Mouse (Mus musculus): ENCODE measurements around the gene BC017158. TPM values are rescaled to one million over a fixed set of nuclear protein-coding genes. Genes with fewer than 3 reads are reported as not detected.

BC017158 gene
- polyA plus RNA-seq, 1 experiment from 2014 or later, result 23.8 TPM

DNA sequence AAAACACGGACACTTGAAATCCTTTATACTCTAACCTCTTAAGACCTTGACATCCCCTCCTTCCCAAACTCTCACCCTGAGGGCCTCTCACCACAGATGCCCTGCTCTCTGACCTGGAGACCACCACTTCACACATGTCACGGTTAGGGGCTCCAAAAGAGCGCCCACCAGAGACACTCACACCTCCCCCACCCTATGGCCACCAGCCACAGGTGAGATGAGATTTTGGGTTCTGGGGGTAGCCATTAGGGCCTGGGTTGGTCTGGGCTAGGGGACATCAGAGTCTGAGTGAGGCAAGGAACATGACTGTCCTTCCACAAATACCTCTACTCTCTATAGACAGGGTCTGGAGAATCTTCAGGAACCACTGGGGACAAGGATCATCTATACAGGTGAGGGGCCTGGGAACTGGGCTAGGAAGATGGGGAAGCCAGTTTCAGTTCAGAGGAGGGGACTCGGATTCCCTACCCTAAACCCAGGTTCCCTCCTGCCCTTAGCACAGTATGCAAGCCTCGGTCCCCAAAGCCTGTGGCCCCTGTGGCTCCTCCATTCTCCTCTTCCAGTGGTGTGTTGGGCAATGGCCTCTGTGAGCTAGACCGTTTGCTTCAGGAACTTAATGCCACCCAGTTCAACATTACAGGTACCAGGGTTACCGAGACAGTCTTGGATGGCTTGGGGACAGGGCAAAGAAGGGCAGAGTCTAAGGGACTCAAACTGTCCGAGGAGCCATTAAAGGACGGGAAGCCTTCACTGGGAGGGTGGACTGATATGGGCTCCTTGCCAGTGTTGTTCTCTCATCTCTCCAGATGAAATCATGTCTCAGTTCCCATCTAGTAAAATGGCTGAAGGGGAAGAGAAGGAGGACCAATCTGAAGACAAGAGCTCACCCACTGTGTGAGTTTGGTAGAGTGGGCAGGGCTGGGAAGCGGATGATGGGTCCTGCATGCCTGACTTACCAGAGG, 49.6 kb downstream of the BC017158 start:
- Histone ChIP-seq H3K9ac (ENCODE audit: low read length) (no peak overlapping the region), H3K36me3 (ENCODE audit: control insufficient read depth, insufficient read depth, low read length) (peaks cover 3% of the 10 kb centered on the region; the same call in 1 of the 2 replicates), H3K4me3 (ENCODE audit: low read depth, low read length) (no peak overlapping the region), H3K27me3 (ENCODE audit: control insufficient read depth, insufficient read depth, low read length) (peaks cover 6% of the 10 kb centered on the region), H3K27ac (ENCODE audit: low read depth, low read length) (no peak overlapping the region), H3K9me3 (ENCODE audit: control insufficient read depth, low read length) (no peaks in the 10 kb centered on the region), H3K4me1 (replicated peaks; ENCODE audit: control insufficient read depth, insufficient read depth, low read length) (peaks cover 5% of the 10 kb centered on the region), H3K4me2 (ENCODE audit: low read depth, low read length, severe bottlenecking) (no peak overlapping the region)
- WGBS, result 87% methylated on average over 10 of the region's 10 CpGs
- ATAC-seq (replicated peaks; ENCODE audit: low FRiP score) (no peak), DNase-seq (ENCODE audit: low spot score) (no peak)

DNA sequence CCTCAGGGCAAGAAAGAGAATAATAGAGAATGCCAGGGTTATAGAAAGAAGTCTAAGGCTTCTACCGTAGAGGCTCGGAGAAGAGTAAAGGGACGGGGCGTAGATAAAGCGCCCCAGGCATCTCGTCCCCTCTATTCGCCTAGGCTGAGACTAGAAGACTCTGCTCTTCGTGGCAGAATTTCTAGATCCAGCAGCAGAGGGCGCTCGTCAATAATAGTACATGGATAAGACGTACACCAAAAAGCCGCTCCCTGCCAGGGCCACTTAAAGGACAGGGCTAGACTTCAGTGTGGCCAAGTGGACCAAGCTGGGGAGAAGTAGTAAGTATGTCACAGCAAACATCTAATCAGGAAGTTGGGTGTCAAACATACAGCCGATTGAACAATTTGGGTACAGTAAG, 50.5 kb downstream of the BC017158 start:
- no peak overlapping the region for H3K27ac ChIP-seq (ENCODE audit: low read depth, low read length)
- H3K4me2 ChIP-seq (ENCODE audit: low read depth, low read length, severe bottlenecking), result peak overlapping the region; percentile 59
- H3K4me3 ChIP-seq (ENCODE audit: low read depth, low read length), result peak overlapping the region; percentile 35
- peaks cover 5% of the 10 kb centered on the region for H3K4me1 ChIP-seq (replicated peaks; ENCODE audit: control insufficient read depth, insufficient read depth, low read length)
- peaks cover 3% of the 10 kb centered on the region; the same call in 1 of the 2 replicates for H3K36me3 ChIP-seq (ENCODE audit: control insufficient read depth, insufficient read depth, low read length)
- WGBS, result 2% methylated on average over 13 of the region's 13 CpGs
- H3K9me3 ChIP-seq (ENCODE audit: control insufficient read depth, low read length), result no peaks in the 10 kb centered on the region
- peak; percentile 73 for ATAC-seq (replicated peaks; ENCODE audit: low FRiP score)
- peaks cover 6% of the 10 kb centered on the region for H3K27me3 ChIP-seq (ENCODE audit: control insufficient read depth, insufficient read depth, low read length)
- peak; percentile 89 for DNase-seq (ENCODE audit: low spot score)
- peak overlapping the region; percentile 60 for H3K9ac ChIP-seq (ENCODE audit: low read length)

GRCm38 (mm10) chr7:128246496-128247391, 51.2 kb downstream of the BC017158 start, which contains the start of gene Tgfb1i1:
Tgfb1i1 (plus strand) TSS chr7:128246812.
- Histone ChIP-seq H3K27me3 (ENCODE audit: control insufficient read depth, insufficient read depth, low read length) (peaks cover 1% of the 10 kb centered on the region), H3K27ac (ENCODE audit: low read depth, low read length) (no peak within 1 kb of the TSS), H3K4me3 (ENCODE audit: low read depth, low read length) (peak within 1 kb of the TSS; percentile 35), H3K36me3 (ENCODE audit: control insufficient read depth, insufficient read depth, low read length) (peaks cover 3% of the 10 kb centered on the region; the same call in 1 of the 2 replicates), H3K4me1 (replicated peaks; ENCODE audit: control insufficient read depth, insufficient read depth, low read length) (peaks cover 2% of the 10 kb centered on the region; the same call in 1 of the 2 replicates), H3K4me2 (ENCODE audit: low read depth, low read length, severe bottlenecking) (peak within 1 kb of the TSS; percentile 59), H3K9me3 (ENCODE audit: control insufficient read depth, low read length) (no peaks in the 10 kb centered on the region), H3K9ac (ENCODE audit: low read length) (peak within 1 kb of the TSS; percentile 60)
- ATAC-seq (replicated peaks; ENCODE audit: low FRiP score) (peak; percentile 37), DNase-seq (ENCODE audit: low spot score) (peak; percentile 77)
- 3% methylated on average over 28 of the region's 30 CpGs for WGBS

DNA sequence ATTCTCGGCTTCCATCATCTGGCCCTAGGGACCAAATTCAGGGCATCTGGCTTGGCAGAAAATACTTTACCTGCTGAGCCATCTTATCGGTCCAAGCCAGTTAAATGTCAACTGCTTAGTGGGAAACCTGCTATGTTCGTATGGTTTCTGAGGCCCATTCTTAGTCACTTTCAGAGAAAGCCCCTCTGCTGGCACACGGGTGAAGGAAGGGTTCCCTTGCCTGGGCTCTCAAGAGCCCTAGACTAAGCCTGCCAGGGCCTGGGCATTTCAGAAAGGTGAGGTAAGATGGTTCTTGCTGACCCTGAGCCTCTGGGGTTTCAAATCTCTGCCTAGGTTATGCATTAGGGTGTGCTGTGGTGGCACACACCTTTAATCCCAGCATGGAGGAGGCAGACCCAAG, 52.4 kb downstream of the BC017158 start:
- H3K4me2 ChIP-seq (ENCODE audit: low read depth, low read length, severe bottlenecking), result no peak overlapping the region
- peaks cover 2% of the 10 kb centered on the region; the same call in 1 of the 2 replicates for H3K4me1 ChIP-seq (replicated peaks; ENCODE audit: control insufficient read depth, insufficient read depth, low read length)
- WGBS, result 92% methylated on average over 4 of the region's 4 CpGs

GRCm38 (mm10) chr7:128244410-128245025, 53.5 kb downstream of the BC017158 start:
- Histone ChIP-seq H3K27ac (ENCODE audit: low read depth, low read length) (no peak overlapping the region; the same call in 1 of the 2 replicates), H3K9me3 (ENCODE audit: control insufficient read depth, low read length) (no peaks in the 10 kb centered on the region), H3K4me2 (ENCODE audit: low read depth, low read length, severe bottlenecking) (no peak overlapping the region), H3K4me1 (replicated peaks; ENCODE audit: control insufficient read depth, insufficient read depth, low read length) (peaks cover 2% of the 10 kb centered on the region; the same call in 1 of the 2 replicates), H3K4me3 (ENCODE audit: low read depth, low read length) (no peak overlapping the region), H3K27me3 (ENCODE audit: control insufficient read depth, insufficient read depth, low read length) (no peaks in the 10 kb centered on the region), H3K36me3 (ENCODE audit: control insufficient read depth, insufficient read depth, low read length) (peaks cover 3% of the 10 kb centered on the region; the same call in 1 of the 2 replicates), H3K9ac (ENCODE audit: low read length) (no peak overlapping the region)
- no peak for ATAC-seq (replicated peaks; ENCODE audit: low FRiP score)
- 85% methylated on average over 18 of the region's 18 CpGs for WGBS
- DNase-seq (ENCODE audit: low spot score), result no peak

More for the DNA sequence above, 52.4 kb downstream of the BC017158 start:
- Histone ChIP-seq H3K9me3 (ENCODE audit: control insufficient read depth, low read length) (no peaks in the 10 kb centered on the region), H3K27ac (ENCODE audit: low read depth, low read length) (no peak overlapping the region), H3K36me3 (ENCODE audit: control insufficient read depth, insufficient read depth, low read length) (peaks cover 3% of the 10 kb centered on the region; the same call in 1 of the 2 replicates), H3K27me3 (ENCODE audit: control insufficient read depth, insufficient read depth, low read length) (no peaks in the 10 kb centered on the region), H3K9ac (ENCODE audit: low read length) (no peak overlapping the region), H3K4me3 (ENCODE audit: low read depth, low read length) (no peak overlapping the region)
- no peak for DNase-seq (ENCODE audit: low spot score)
- ATAC-seq (replicated peaks; ENCODE audit: low FRiP score), result no peak

DNA sequence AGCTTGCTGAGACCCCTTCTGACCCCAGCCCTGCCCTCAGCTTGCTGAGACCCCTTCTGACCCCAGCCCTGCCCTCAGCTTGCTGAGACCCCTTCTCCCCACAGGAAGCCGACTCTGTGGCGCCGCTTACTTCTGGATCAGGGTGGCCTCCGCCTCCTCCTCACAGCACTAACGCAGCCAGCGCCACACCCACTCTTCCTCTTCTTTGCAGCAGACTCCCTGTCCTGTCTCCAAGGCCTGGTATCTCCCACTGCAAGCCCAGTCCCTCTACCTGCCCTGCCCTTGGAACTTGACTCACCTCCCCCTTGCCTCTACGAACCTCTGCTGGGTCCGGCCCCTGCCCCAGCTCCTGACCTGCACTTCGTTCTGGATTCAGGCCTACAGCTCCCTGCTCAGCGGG, 54.0 kb downstream of the BC017158 start:
- Histone ChIP-seq H3K4me3 (ENCODE audit: low read depth, low read length) (no peak overlapping the region), H3K4me2 (ENCODE audit: low read depth, low read length, severe bottlenecking) (no peak overlapping the region), H3K4me1 (replicated peaks; ENCODE audit: control insufficient read depth, insufficient read depth, low read length) (peaks cover 2% of the 10 kb centered on the region), H3K9ac (ENCODE audit: low read length) (no peak overlapping the region), H3K9me3 (ENCODE audit: control insufficient read depth, low read length) (no peaks in the 10 kb centered on the region), H3K27me3 (ENCODE audit: control insufficient read depth, insufficient read depth, low read length) (no peaks in the 10 kb centered on the region), H3K36me3 (ENCODE audit: control insufficient read depth, insufficient read depth, low read length) (peaks cover 3% of the 10 kb centered on the region; the same call in 1 of the 2 replicates), H3K27ac (ENCODE audit: low read depth, low read length) (no peak overlapping the region)
- no peak for ATAC-seq (replicated peaks; ENCODE audit: low FRiP score)
- no peak for DNase-seq (ENCODE audit: low spot score)
- 58% methylated on average over 10 of the region's 10 CpGs for WGBS

DNA sequence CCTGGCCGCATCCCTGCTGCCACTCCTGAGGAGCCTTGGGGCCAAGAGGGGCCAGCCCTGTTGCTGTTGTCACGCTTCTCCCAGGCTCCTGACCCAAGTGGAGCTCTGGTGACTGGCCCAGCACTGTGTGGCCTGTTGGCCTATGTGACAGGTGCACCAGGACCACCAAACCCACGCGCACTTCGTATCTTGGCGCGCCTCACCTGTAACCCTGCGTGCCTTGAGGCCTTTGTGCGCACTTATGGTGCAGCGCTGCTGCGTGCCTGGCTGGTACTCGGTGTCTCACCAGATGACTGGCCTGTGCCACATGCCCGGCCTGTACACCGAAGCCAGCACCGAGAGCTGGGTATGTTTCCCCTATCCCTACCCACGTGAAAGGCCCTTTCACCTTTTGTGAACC, 55.6 kb downstream of the BC017158 start:
- H3K9ac ChIP-seq (ENCODE audit: low read length), result no peak overlapping the region
- no peaks in the 10 kb centered on the region for H3K9me3 ChIP-seq (ENCODE audit: control insufficient read depth, low read length)
- no peaks in the 10 kb centered on the region for H3K27me3 ChIP-seq (ENCODE audit: control insufficient read depth, insufficient read depth, low read length)
- no peak overlapping the region for H3K27ac ChIP-seq (ENCODE audit: low read depth, low read length)
- H3K4me1 ChIP-seq (replicated peaks; ENCODE audit: control insufficient read depth, insufficient read depth, low read length), result peaks cover 2% of the 10 kb centered on the region
- peaks cover 3% of the 10 kb centered on the region; the same call in 1 of the 2 replicates for H3K36me3 ChIP-seq (ENCODE audit: control insufficient read depth, insufficient read depth, low read length)
- no peak overlapping the region for H3K4me3 ChIP-seq (ENCODE audit: low read depth, low read length)
- WGBS, result 95% methylated on average over 16 of the region's 16 CpGs
- no peak overlapping the region for H3K4me2 ChIP-seq (ENCODE audit: low read depth, low read length, severe bottlenecking)
- ATAC-seq (replicated peaks; ENCODE audit: low FRiP score), result no peak
- DNase-seq (ENCODE audit: low spot score), result no peak

Data from forebrain, embryonic 11.5 days (tissue).